Mouse (Mus musculus): ENCODE data around the gene Nfkbil1. TPM values are rescaled to one million over a fixed set of nuclear protein-coding genes. Genes with fewer than 3 reads are reported as not detected.

Gene Nfkbil1
- polyA plus RNA-seq, 1 experiment = 27.9 TPM

GRCm38 (mm10) chr17:35222299-35222698, 13.3 kb downstream of the Nfkbil1 start:
- no peaks in the 10 kb centered on the region for H3K36me3 ChIP-seq (ENCODE audit: control insufficient read depth, insufficient read depth, low read length)
- H3K4me1 ChIP-seq (ENCODE audit: control insufficient read depth, insufficient read depth, low read length) = peaks cover 19% of the 10 kb centered on the region
- no peak for TF ChIP-seq POLR2A (IDR thresholded peaks at IDR 0.05; ENCODE audit: control insufficient read depth, low read depth, low read length)
- no peak for TF ChIP-seq CTCF (IDR thresholded peaks at IDR 0.05; ENCODE audit: control insufficient read depth, insufficient read depth, insufficient replicate concordance, low read depth, low read length)
- H3K27ac ChIP-seq (ENCODE audit: control insufficient read depth, insufficient read depth, low read depth, low read length) = no peak overlapping the region; the same call in 1 of the 2 replicates
- H3K4me3 ChIP-seq (ENCODE audit: control insufficient read depth, low read depth, low read length) = no peak overlapping the region
- H3K27me3 ChIP-seq (ENCODE audit: control insufficient read depth, insufficient read depth, low read length) = no peaks in the 10 kb centered on the region

GRCm38 (mm10) chr17:35220156-35220952, 15.2 kb downstream of the Nfkbil1 start, which contains the start of gene Gm16181:
Gene Gm16181 (plus strand): TSS chr17:35220834.
- Histone ChIP-seq H3K36me3 (ENCODE audit: control insufficient read depth, insufficient read depth, low read length) (no peaks in the 10 kb centered on the region), H3K27me3 (ENCODE audit: control insufficient read depth, insufficient read depth, low read length) (no peaks in the 10 kb centered on the region), H3K27ac (ENCODE audit: control insufficient read depth, insufficient read depth, low read depth, low read length) (no peak within 1 kb of the TSS), H3K4me3 (ENCODE audit: control insufficient read depth, low read depth, low read length) (peak within 1 kb of the TSS; percentile 44), H3K4me1 (ENCODE audit: control insufficient read depth, insufficient read depth, low read length) (peaks cover 10% of the 10 kb centered on the region)
- TF ChIP-seq POLR2A (IDR thresholded peaks at IDR 0.05; ENCODE audit: control insufficient read depth, low read depth, low read length) (no peak), CTCF (IDR thresholded peaks at IDR 0.05; ENCODE audit: control insufficient read depth, insufficient read depth, insufficient replicate concordance, low read depth, low read length) (no peak)

DNA sequence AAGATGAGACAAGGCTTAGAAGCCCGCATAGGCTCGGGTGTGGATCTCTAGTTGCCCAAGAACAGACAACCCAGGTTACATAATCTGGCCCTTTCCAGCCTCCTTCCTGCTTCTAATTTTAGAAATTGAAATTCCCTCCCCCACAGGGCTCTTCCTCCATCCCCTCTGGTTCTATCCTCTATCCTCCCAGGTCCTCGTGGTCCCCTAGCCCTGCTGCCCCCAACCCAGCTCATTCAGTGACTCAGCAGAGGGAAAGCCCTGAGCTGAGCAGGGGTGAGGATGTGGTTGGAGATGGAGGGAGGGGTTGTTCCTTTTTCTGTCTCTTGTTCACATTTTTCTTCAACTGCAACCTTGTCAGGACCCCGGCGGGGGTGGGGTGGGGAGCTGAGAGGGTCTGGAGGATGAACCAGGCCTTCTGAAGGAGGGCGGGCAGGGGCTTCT, 16.0 kb downstream of the Nfkbil1 start:
- H3K4me3 ChIP-seq (ENCODE audit: control insufficient read depth, low read depth, low read length) = no peak overlapping the region
- peaks cover 10% of the 10 kb centered on the region for H3K4me1 ChIP-seq (ENCODE audit: control insufficient read depth, insufficient read depth, low read length)
- H3K36me3 ChIP-seq (ENCODE audit: control insufficient read depth, insufficient read depth, low read length) = no peaks in the 10 kb centered on the region
- no peaks in the 10 kb centered on the region for H3K27me3 ChIP-seq (ENCODE audit: control insufficient read depth, insufficient read depth, low read length)
- no peak for TF ChIP-seq POLR2A (IDR thresholded peaks at IDR 0.05; ENCODE audit: control insufficient read depth, low read depth, low read length)
- TF ChIP-seq CTCF (IDR thresholded peaks at IDR 0.05; ENCODE audit: control insufficient read depth, insufficient read depth, insufficient replicate concordance, low read depth, low read length) = no peak
- H3K27ac ChIP-seq (ENCODE audit: control insufficient read depth, insufficient read depth, low read depth, low read length) = no peak overlapping the region

- no peak for TF ChIP-seq CTCF (IDR thresholded peaks at IDR 0.05; ENCODE audit: control insufficient read depth, insufficient read depth, insufficient replicate concordance, low read depth, low read length)
- TF ChIP-seq POLR2A (IDR thresholded peaks at IDR 0.05; ENCODE audit: control insufficient read depth, low read depth, low read length) = no peak
- Histone ChIP-seq H3K36me3 (ENCODE audit: control insufficient read depth, insufficient read depth, low read length) (no peaks in the 10 kb centered on the region), H3K27ac (ENCODE audit: control insufficient read depth, insufficient read depth, low read depth, low read length) (no peak overlapping the region), H3K27me3 (ENCODE audit: control insufficient read depth, insufficient read depth, low read length) (no peaks in the 10 kb centered on the region), H3K4me3 (ENCODE audit: control insufficient read depth, low read depth, low read length) (no peak overlapping the region), H3K4me1 (ENCODE audit: control insufficient read depth, insufficient read depth, low read length) (peaks cover 10% of the 10 kb centered on the region)
These were observed 16.9 kb downstream of the Nfkbil1 start for GRCm38 (mm10) chr17:35218516-35219193.

- no peaks in the 10 kb centered on the region for H3K27me3 ChIP-seq (ENCODE audit: control insufficient read depth, insufficient read depth, low read length)
- TF ChIP-seq POLR2A (IDR thresholded peaks at IDR 0.05; ENCODE audit: control insufficient read depth, low read depth, low read length) = no peak
- no peaks in the 10 kb centered on the region for H3K4me1 ChIP-seq (ENCODE audit: control insufficient read depth, insufficient read depth, low read length)
- H3K36me3 ChIP-seq (ENCODE audit: control insufficient read depth, insufficient read depth, low read length) = no peaks in the 10 kb centered on the region
- H3K27ac ChIP-seq (ENCODE audit: control insufficient read depth, insufficient read depth, low read depth, low read length) = no peak overlapping the region
- no peak overlapping the region for H3K4me3 ChIP-seq (ENCODE audit: control insufficient read depth, low read depth, low read length)
These were observed 22.5 kb downstream of the Nfkbil1 start for GRCm38 (mm10) chr17:35213071-35213470.

- Histone ChIP-seq H3K27me3 (ENCODE audit: control insufficient read depth, insufficient read depth, low read length) (no peaks in the 10 kb centered on the region), H3K4me3 (ENCODE audit: control insufficient read depth, low read depth, low read length) (no peak overlapping the region), H3K4me1 (ENCODE audit: control insufficient read depth, insufficient read depth, low read length) (no peaks in the 10 kb centered on the region), H3K27ac (ENCODE audit: control insufficient read depth, insufficient read depth, low read depth, low read length) (no peak overlapping the region), H3K36me3 (ENCODE audit: control insufficient read depth, insufficient read depth, low read length) (no peaks in the 10 kb centered on the region)
- TF ChIP-seq POLR2A (IDR thresholded peaks at IDR 0.05; ENCODE audit: control insufficient read depth, low read depth, low read length) (no peak), CTCF (IDR thresholded peaks at IDR 0.05; ENCODE audit: control insufficient read depth, insufficient read depth, insufficient replicate concordance, low read depth, low read length) (no peak)
These were observed 25.0 kb downstream of the Nfkbil1 start for GRCm38 (mm10) chr17:35210593-35210992.

DNA sequence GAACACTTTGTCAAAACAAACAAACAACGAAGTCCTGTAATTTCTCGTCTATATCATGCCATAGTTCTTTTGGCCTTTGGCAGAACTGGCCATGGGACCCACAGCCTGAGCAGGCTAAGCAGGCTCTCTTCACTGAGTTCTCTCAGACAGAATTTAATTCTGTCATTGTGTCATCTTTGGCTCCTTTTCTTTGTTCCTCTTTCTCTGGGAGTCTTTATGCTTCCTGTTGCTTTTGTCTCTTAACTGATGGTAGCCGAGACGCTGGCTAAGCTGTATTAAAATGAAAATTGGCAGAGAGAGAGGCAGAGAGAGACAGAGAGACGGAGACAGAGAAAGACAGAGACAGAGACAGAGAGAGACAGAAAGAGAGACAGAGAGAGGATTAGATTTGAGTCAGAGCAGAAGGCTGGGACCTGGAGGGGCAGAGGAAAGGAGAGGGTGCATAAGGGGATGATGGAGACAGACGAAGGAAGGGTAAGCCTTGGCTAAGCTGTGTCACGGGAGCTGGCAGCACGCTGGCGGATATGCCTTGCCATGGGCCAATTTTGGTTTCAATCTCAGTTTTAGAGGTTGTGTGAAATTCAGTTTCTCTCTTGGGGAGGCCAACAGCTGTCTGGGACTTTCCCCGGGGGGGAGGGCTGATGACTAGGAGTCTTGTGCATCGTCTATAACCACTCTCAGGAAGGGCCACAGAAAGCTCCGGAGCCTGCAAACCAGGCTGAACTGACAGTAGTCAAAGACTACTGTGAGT, 25.6 kb downstream of the Nfkbil1 start:
- H3K27ac ChIP-seq (ENCODE audit: control insufficient read depth, insufficient read depth, low read depth, low read length) = no peak overlapping the region
- TF ChIP-seq CTCF (IDR thresholded peaks at IDR 0.05; ENCODE audit: control insufficient read depth, insufficient read depth, insufficient replicate concordance, low read depth, low read length) = no peak
- TF ChIP-seq POLR2A (IDR thresholded peaks at IDR 0.05; ENCODE audit: control insufficient read depth, low read depth, low read length) = no peak
- H3K4me1 ChIP-seq (ENCODE audit: control insufficient read depth, insufficient read depth, low read length) = 0 out of 2 replicates have a peak, but pooled peaks cover under 1% of the 10 kb centered on the region
- no peaks in the 10 kb centered on the region for H3K36me3 ChIP-seq (ENCODE audit: control insufficient read depth, insufficient read depth, low read length)
- H3K4me3 ChIP-seq (ENCODE audit: control insufficient read depth, low read depth, low read length) = no peak overlapping the region
- H3K27me3 ChIP-seq (ENCODE audit: control insufficient read depth, insufficient read depth, low read length) = no peaks in the 10 kb centered on the region
